Mouse (Mus musculus): ENCODE data around the gene Nav3. TPM values are rescaled to one million over a fixed set of nuclear protein-coding genes. Genes with fewer than 3 reads are reported as not detected.
"Not testable (repeated sequence)": the region's sequence is repeated elsewhere in the genome, so short reads cannot be mapped to it uniquely, and the experiment has no call there.

Nav3 gene
- total RNA-seq, 2 experiments from 2014 or later = 5.8 TPM

DNA sequence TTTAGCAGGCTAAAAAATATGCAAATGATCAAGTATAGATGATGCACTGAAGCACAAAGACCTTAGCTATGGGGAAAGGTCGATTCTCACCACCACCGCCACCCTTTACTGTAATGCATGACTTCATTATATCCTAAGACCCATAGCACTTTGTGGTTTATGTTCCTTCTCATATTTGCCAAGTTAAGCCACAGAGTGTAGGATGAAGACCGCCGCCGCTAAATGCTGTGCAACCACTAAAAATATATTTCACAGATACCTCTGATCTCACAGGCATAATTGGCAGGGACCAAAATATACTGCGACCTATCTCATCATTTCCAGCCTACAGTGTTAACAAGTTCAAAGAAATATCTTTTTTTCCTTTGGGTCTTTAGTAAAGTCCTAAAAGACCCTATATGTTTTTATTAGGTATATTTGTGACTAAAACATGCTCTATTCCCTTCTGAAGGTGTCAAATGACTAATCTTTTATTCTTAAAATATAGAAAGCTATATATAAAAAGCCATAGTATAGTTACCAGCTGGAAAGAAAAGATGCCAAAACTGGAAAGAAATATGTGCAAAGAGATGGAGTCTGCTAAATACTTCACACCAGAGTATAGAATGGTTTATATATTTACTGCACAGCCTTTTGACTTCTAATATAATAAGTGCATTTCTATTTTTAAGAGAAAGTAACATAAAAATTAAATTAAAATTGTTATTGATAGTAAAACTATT lies 69.4 kb downstream of the Nav3 start:
- no peak for DNase-seq
- intact Hi-C loops (cut with DNase I; ENCODE audit: low total_unique reads) = no loop called here

GRCm38 (mm10) chr10:110383506-110384229 lies 72.3 kb downstream of the Nav3 start:
- intact Hi-C loops (cut with DNase I; ENCODE audit: low total_unique reads); DNase-seq: not testable (repeated sequence)

DNA sequence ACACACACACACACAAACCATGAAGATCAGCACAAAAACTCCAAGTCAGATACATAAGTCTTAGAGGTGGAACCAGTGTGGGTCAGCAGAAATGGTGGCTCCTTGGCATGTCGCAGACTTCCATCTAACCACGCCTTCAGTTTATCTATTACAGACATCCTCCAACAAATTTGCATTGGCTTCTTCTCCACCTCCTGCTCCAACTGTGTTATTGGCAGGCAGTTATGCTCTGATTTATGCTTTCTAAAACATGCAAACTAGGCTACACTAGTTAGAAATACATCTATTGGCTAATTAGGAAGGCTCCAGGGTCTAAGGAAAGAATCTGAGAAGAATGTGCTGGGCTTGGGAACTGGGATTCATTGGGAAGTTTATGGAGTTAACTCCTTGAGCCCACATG lies 75.2 kb downstream of the Nav3 start:
- intact Hi-C loops (cut with DNase I; ENCODE audit: low total_unique reads) = no loop called here

DNA sequence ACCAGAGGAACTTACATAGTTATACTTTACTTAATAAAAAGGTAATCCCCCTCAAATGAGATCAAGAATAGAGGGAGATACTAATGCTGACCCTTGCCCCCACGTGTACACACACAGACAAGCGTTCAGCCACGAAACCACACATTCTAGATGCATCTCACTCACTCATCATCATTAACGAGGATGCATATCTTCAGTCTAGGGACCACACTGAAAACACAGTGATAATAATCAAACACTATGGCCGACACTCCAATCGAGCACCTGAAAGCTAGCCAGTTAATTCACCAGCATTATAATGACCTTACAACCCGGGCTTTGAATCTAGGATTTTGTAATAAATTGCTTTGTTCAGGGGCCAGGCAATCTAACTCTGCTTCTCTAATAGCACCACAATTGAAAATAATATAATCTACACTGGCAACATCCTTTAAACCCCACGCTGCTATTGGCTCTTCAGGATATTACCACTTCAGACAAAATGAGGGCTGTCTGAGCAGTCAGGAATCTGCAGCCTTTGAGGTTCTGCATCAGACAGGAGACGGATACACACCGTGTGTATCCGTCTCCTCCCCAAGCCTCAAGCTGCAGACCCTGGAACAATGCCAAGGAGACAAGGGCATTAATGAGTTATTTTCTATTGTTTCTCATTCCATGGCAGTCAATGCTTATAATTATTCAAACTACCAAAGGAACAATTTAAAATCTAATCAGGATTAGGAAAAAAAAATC lies 83.1 kb downstream of the Nav3 start:
- no peak for DNase-seq

More for the DNA sequence above, 75.2 kb downstream of the Nav3 start:
- DNase-seq = no peak

GRCm38 (mm10) chr10:110352148-110352547 lies 103.9 kb downstream of the Nav3 start:
- no peak for DNase-seq
- intact Hi-C loops (cut with DNase I; ENCODE audit: low total_unique reads) = no loop called here

More for the DNA sequence above, 83.1 kb downstream of the Nav3 start:
- intact Hi-C loops (cut with DNase I; ENCODE audit: low total_unique reads) = no loop called here

DNA sequence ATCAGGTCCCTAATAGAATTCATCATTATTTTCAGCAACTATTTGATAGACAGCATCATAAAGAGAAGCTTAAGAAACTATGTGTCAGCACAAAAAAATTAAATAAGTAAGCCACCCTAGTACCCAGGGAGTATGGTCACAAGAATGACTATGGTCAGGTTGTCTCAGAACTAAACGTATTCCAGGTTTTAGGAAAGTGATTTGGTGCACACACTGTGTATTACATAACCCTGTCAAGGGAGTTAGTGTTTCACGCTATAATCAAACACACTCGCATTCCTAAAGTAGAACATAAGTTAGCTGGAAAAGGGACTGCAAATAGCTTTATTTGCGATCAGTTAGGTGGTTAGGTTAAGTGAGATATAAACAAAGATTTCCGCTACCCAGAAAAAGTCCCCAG lies 126.0 kb downstream of the Nav3 start:
- intact Hi-C loops (cut with DNase I; ENCODE audit: low total_unique reads) = no loop called here
- no peak for DNase-seq

DNA sequence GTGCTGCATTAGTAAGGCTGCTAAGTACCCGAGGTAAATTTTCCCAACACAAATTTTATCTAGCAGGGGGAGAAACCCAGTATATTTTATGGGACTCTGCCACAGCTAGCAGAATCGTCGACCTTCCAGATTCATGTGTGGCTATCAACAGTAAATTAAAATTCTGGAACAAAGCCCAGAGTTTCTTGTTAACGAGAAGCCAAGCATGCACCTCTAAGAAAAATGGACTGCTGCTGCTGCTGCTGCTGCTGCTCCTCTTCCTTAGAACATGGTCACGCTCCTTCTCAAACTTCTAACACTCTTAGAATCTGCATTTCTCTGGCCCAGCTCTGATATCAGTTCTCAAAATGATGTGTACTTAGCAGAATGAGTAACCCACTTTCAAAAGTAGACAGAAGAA lies 126.4 kb downstream of the Nav3 start:
- intact Hi-C loops (cut with DNase I; ENCODE audit: low total_unique reads) = no loop called here
- DNase-seq = no peak

GRCm38 (mm10) chr10:110322082-110322632 lies 133.8 kb downstream of the Nav3 start:
- DNase-seq = no peak
- intact Hi-C loops (cut with DNase I; ENCODE audit: low total_unique reads) = no loop called here

GRCm38 (mm10) chr10:110317275-110317674 lies 138.7 kb downstream of the Nav3 start:
- no peak for DNase-seq
- intact Hi-C loops (cut with DNase I; ENCODE audit: low total_unique reads) = no loop called here

- no peak for DNase-seq
- intact Hi-C loops (cut with DNase I; ENCODE audit: low total_unique reads) = no loop called here
These were observed 141.5 kb downstream of the Nav3 start for GRCm38 (mm10) chr10:110314525-110314924.

DNA sequence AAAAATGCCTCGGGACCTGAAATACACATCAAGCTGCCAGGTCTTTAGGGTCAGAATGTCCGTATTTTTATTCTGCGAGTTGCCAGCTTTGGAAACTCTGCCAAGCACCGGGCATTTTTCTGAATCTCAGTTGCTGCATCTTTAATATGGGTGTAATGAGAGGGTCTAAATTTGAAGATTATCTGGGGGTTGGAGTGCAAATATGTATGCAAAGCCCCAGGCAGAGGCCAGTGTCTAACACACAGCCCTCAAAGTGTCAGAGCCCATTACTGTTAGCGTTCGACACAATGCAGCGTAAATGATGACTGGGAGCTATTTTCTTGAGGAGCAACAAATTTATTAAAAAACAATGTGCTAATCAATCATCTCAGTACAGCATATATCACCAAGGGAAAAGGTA lies 142.0 kb downstream of the Nav3 start:
- no peak for DNase-seq
- intact Hi-C loops (cut with DNase I; ENCODE audit: low total_unique reads) = no loop called here

- intact Hi-C loops (cut with DNase I; ENCODE audit: low total_unique reads) = no loop called here
- DNase-seq = no peak
These were observed 146.5 kb downstream of the Nav3 start for GRCm38 (mm10) chr10:110309511-110309910.

- intact Hi-C loops (cut with DNase I; ENCODE audit: low total_unique reads) = no loop called here
- DNase-seq = no peak
These were observed 150.4 kb downstream of the Nav3 start for GRCm38 (mm10) chr10:110305609-110306008.

DNA sequence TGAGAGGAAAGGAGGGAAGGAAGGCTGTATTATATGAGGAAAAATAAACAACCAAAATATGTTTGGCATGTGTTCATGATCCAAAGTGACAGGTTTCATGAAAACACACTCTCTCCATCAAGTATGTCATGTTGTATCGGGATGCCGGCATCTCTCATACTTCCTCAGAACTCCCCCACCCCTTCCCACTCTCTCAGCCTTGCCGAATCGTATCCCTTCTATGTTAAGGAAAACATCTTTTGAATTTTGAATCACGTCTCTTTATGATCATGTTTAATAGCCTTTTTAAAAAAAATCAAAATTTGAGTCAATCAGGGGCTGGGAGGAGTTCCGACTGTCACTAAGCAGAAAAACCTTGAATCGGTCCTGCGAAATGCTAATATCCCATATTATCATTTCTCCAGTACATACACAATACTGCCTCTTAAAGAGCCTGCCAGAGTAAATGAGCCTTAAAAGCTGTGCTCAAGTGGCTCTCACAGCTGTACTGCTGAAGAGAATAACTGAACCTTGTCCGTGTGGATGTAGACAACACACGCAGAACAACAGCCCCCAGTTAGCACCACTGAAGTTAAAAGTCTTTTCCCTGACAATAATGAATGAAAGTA lies 165.9 kb downstream of the Nav3 start:
- no peak for DNase-seq
- intact Hi-C loops (cut with DNase I; ENCODE audit: low total_unique reads) = no loop called here

- DNase-seq = no peak
- intact Hi-C loops (cut with DNase I; ENCODE audit: low total_unique reads) = no loop called here
These were observed 172.1 kb downstream of the Nav3 start for GRCm38 (mm10) chr10:110283879-110284278.

GRCm38 (mm10) chr10:110272818-110273217 lies 183.2 kb downstream of the Nav3 start:
- no peak for DNase-seq
- intact Hi-C loops (cut with DNase I; ENCODE audit: low total_unique reads) = no loop called here

DNA sequence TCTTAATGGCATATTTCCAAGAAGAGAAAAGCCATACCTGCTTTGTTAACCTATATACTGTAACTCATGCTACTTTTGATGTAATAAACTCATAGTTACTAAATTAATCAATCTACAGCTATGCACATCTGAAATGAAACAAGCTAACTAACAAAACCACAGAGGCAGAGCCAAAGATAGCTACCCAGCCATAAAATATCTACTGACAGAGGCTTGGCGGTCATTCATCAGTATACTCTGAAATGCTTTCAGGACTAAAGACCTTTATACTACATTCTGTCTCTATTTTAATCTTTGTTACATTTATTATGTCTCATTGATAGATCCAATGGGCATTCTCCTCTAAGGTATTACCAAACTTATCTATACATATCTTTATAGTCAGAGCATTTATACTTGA lies 185.4 kb downstream of the Nav3 start:
- intact Hi-C loops (cut with DNase I; ENCODE audit: low total_unique reads) = no loop called here
- no peak for DNase-seq

DNA sequence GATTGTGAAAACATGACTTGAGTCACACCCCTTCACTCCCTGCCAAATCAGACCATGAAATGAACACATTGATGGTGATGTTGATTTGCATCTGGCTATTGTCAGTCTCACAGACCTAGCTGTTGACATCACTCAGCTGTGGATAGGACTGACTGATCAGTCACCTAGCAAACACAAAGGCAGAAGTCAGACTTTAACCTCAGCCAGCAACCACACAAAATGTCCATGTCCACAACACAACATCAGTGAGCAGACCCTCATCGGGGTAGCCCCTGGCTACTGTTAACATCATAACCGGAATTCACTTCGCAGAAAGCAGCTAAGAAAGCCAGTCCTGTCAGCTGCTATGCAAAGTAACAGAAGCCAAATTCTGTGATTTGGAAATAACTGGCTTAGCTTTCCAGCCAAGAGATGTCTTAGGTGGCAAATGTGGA lies 213.9 kb downstream of the Nav3 start:
- intact Hi-C loops (cut with DNase I; ENCODE audit: low total_unique reads) = no loop called here
- DNase-seq = no peak

GRCm38 (mm10) chr10:110240667-110241066 lies 215.3 kb downstream of the Nav3 start:
- no peak for DNase-seq
- intact Hi-C loops (cut with DNase I; ENCODE audit: low total_unique reads) = no loop called here

Data from gastrocnemius, postnatal 14 days (tissue).